Mouse (Mus musculus) stomach, embryonic 15.5 days (tissue): ENCODE data around the gene Wnk4. TPM values are rescaled to one million over a fixed set of nuclear protein-coding genes. Genes with fewer than 3 reads are reported as not detected.

ENCODE experiments used
- ATAC-seq: fragments of 200-750 bp; cut with Nextera tagmentation; 2 replicates; pipeline ENCODE4 v1.8.0; 2017; ENCODE audit warnings: low read depth, moderate number of reproducible peaks, moderate TSS enrichment; ENCODE audit not compliant: insufficient read depth, low FRiP score
- H3K27ac ChIP-seq: fragments of 300-500 bp; sonication (generic); 2 replicates; pipeline ENCODE4 v1.5.1; 2015; ENCODE audit warnings: mild to moderate bottlenecking, inconsistent platforms
- H3K27me3 ChIP-seq: fragments of 300-500 bp; sonication (generic); replicated peaks from 2 replicates; pipeline ENCODE4 v1.6.1; 2015; ENCODE audit warnings: inconsistent platforms
- H3K36me3 ChIP-seq: fragments of 300-500 bp; sonication (generic); 2 replicates; pipeline ENCODE4 v1.6.1; 2015; ENCODE audit warnings: inconsistent platforms
- H3K4me1 ChIP-seq: fragments of 300-500 bp; sonication (generic); 2 replicates; pipeline ENCODE4 v1.6.1; 2015; ENCODE audit warnings: inconsistent platforms
- H3K4me2 ChIP-seq: fragments of 300-500 bp; sonication (generic); 2 replicates; pipeline ENCODE4 v1.6.1; 2015; ENCODE audit warnings: mild to moderate bottlenecking, inconsistent platforms
- H3K4me3 ChIP-seq: fragments of 300-500 bp; sonication (generic); replicated peaks from 2 replicates; pipeline ENCODE4 v1.5.1; 2015; ENCODE audit warnings: inconsistent platforms
- H3K9ac ChIP-seq: fragments of 300-500 bp; sonication (generic); 2 replicates; pipeline ENCODE4 v1.6.1; 2015; ENCODE audit warnings: inconsistent platforms
- H3K9me3 ChIP-seq: fragments of 300-500 bp; sonication (generic); 2 replicates; pipeline ENCODE4 v1.6.1; 2016; ENCODE audit warnings: inconsistent platforms
- WGBS: fragments of 180-500 bp; shearing (Covaris S2); methylation state at CpG from one replicate; pipeline ENCODE4 v1.1.7; 2015; 5-methylcytosine and 5-hydroxymethylcytosine counted together
- polyA plus RNA-seq: library from polyadenylated mRNA; unstranded; fragments of >200 nt; fragmentation: Nextera tagmentation; extraction: Ambion mirVana; gene quantifications from 2 replicates; pipeline ENCODE4 v1.2.1, GENCODE M21; 2015

The Wnk4 gene
- polyA plus RNA-seq, 1 experiment from 2014 or later: 19.8 TPM

DNA sequence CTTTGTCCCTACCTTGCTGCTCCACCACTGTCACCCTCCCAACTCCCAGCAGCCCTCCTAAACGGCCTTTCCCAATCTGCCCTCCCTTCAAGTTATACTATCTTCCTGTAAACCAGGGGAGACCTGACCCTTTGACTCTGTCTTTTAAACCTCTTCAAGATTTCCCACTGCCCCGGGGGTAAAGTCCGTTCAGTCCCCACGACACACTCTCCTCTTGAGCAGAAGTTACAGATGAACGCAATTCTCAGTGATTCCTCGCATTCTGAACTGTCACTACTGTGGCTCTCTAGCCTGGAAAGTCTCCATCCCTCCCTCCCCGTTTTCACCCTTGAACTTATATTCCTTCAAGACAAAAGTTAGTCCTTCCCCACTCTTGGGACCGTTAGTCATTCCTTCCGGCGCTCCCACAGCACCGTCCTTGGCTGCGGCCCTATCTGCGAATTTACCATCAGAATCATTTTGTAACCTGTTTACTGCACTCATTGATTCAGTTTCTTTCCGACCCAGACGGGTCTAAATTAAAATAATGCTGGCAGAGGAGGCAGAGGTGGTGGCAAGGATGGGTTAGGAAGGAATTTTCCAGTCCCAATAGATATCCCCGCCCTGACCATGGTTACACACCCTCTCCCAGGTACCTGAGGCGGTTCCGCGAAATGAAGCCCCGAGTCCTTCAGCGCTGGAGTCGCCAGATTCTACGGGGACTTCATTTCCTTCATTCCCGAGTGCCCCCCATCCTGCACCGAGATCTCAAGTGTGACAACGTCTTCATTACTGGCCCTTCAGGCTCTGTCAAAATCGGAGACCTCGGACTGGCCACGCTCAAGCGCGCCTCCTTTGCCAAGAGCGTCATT, 3.0 kb downstream of the Wnk4 start:
- 26% methylated on average over 32 of the region's 32 CpGs for WGBS
- Histone ChIP-seq H3K27ac (no peak overlapping the region), H3K4me1 (peaks cover 50% of the 10 kb centered on the region), H3K27me3 (peaks cover 26% of the 10 kb centered on the region), H3K9me3 (no peaks in the 10 kb centered on the region), H3K9ac (no peak overlapping the region), H3K4me2 (peak overlapping the region; percentile 94), H3K36me3 (peaks cover 5% of the 10 kb centered on the region; the same call in 1 of the 2 replicates), H3K4me3 (peak overlapping the region; percentile 61; the same call in 1 of the 2 replicates)
- no peak for ATAC-seq

DNA sequence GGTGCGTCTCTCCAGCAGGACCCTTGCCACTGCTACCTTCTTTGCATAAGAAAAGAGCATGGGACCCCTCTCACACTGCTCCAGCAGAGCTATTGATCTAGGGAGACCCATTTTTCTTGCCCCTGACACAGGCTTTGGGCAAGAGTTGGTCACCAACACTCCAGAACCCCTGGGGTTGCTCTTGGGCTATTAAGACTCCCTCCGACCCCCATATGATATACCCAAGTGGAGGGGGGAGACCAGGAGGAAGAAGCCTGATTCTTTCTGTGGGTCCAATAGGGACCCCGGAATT, 3.6 kb downstream of the Wnk4 start:
- Histone ChIP-seq H3K4me3 (no peak overlapping the region), H3K36me3 (no peaks in the 10 kb centered on the region), H3K27me3 (peaks cover 26% of the 10 kb centered on the region), H3K4me1 (peaks cover 44% of the 10 kb centered on the region), H3K9me3 (no peaks in the 10 kb centered on the region), H3K27ac (no peak overlapping the region), H3K9ac (no peak overlapping the region), H3K4me2 (no peak overlapping the region)
- WGBS: 32% methylated on average over 3 of the region's 3 CpGs
- no peak for ATAC-seq

DNA sequence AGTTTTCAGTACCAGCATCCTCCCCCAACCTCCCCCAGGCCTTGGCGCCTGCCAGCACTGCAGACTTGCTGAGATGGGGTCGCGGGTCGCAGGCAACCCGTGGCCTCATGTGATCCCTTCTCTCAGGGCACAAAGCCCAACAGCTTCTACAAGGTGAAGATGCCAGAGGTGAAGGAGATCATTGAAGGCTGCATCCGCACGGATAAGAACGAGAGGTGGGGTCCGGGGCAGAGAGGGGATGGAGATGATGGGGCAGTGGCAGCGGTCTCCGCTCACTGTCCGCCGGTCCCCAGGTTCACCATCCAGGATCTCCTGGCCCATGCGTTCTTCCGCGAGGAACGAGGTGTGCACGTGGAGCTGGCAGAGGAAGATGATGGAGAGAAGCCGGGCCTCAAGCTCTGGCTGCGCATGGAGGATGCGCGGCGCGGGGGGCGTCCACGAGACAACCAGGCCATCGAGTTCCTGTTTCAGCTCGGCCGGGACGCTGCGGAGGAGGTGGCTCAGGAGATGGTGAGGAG, 4.6 kb downstream of the Wnk4 start:
- no peaks in the 10 kb centered on the region for H3K36me3 ChIP-seq
- ATAC-seq: no peak
- H3K4me3 ChIP-seq: peak overlapping the region; percentile 29
- peaks cover 26% of the 10 kb centered on the region for H3K27me3 ChIP-seq
- no peak overlapping the region for H3K9ac ChIP-seq
- WGBS: 12% methylated on average over 31 of the region's 31 CpGs
- H3K4me1 ChIP-seq: peaks cover 34% of the 10 kb centered on the region
- H3K27ac ChIP-seq: no peak overlapping the region
- H3K4me2 ChIP-seq: peak overlapping the region; percentile 52
- no peaks in the 10 kb centered on the region for H3K9me3 ChIP-seq

DNA sequence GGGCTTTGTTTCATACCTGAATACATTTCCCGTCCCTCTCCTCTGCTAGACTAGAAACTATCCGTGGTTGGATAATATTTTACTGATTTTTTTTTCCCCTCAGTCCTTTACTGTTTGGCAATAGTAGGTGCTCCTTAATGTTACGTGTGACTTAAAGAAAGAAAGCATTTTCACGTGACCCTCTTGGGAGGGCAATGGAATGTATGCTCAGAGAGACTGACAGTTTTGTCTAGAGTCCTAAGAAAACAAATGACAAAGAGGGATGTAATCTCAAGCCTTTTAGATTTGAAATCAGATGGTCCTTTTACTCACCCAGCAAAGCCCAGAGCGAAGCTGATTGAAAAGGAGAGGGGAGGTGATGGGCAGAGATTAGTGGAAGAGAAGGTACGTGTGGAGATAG, 5.5 kb downstream of the Wnk4 start:
- no peaks in the 10 kb centered on the region for H3K36me3 ChIP-seq
- H3K4me3 ChIP-seq: no peak overlapping the region
- H3K27me3 ChIP-seq: peaks cover 26% of the 10 kb centered on the region
- ATAC-seq: no peak
- no peak overlapping the region for H3K4me2 ChIP-seq
- WGBS: 45% methylated on average over 6 of the region's 6 CpGs
- H3K4me1 ChIP-seq: peaks cover 31% of the 10 kb centered on the region
- H3K9ac ChIP-seq: no peak overlapping the region
- H3K27ac ChIP-seq: no peak overlapping the region
- H3K9me3 ChIP-seq: no peaks in the 10 kb centered on the region

DNA sequence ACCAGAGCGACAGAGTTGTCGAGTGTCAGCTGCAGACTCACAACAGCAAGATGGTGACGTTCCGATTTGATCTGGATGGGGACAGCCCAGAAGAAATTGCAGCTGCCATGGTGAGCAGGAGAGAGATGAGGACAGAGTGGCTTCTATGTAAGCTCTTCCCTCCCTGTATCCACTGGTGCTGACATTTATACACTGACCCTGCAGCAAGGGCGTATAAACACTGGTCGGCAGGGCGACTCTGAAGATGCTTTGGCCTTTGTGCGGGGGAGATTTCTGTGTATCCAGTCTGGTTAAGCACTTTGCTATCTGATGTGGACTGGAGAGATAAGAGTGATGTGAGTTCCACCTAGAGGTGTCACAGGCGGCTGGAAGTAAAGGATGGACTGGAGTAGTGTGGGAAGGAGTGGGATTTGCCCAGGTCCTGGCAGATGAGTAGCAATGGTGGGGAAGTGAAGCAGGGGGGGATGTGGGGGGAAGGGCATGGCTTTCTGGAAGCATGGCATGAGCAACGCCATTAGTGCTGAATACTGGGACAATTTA, 9.3 kb downstream of the Wnk4 start:
- Histone ChIP-seq H3K4me1 (peaks cover 6% of the 10 kb centered on the region; the same call in 1 of the 2 replicates), H3K27me3 (peaks cover 8% of the 10 kb centered on the region; the same call in 1 of the 2 replicates), H3K36me3 (peaks cover 3% of the 10 kb centered on the region; the same call in 1 of the 2 replicates), H3K4me2 (no peak overlapping the region), H3K9me3 (no peaks in the 10 kb centered on the region), H3K9ac (no peak overlapping the region), H3K4me3 (no peak overlapping the region), H3K27ac (no peak overlapping the region)
- no peak for ATAC-seq
- 17% methylated on average over 10 of the region's 10 CpGs for WGBS

DNA sequence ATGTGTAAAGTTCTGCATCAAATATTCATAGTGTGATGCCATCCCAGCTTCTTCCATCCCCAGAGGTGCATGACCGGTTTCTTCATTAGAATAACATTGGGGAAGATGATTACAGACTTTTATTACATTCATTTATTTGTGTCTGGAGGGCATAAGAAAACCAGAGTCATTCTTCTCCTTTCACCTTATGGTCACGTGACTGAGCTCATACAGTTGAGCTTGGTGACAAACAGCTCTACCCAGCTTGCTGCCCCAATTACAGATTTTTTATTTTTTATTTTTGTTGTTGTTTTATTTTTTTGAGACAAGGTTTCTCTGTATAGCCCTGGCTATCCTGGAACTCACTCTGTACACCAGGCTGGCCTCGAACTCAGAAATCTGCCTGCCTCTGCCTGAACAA, 12.1 kb downstream of the Wnk4 start:
- Histone ChIP-seq H3K4me3 (no peak overlapping the region), H3K4me1 (peaks cover 15% of the 10 kb centered on the region), H3K9me3 (no peaks in the 10 kb centered on the region), H3K9ac (no peak overlapping the region), H3K36me3 (peaks cover 3% of the 10 kb centered on the region; the same call in 1 of the 2 replicates), H3K27ac (no peak overlapping the region), H3K27me3 (no peaks in the 10 kb centered on the region; the same call in 1 of the 2 replicates), H3K4me2 (no peak overlapping the region)
- ATAC-seq: no peak
- 88% methylated on average over 3 of the region's 3 CpGs for WGBS

DNA sequence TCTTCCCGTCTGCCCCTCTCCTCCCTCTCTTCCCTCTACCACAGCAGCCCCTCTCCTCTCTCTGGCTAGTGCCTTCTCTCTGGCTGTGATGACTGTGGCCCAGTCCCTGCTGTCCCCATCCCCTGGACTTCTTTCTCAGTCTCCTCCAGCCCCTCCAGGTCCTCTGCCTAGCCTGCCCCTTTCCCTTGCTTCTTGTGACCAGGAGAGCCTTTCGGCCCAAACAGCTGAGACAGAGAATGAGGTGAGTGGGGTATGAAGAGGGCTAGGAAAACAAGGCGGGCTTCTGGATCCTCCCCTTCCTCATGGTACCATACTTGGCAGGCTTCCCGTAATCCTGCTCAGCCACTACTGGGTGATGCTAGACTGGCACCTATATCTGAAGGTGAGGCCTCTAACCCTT, 14.9 kb downstream of the Wnk4 start:
- Histone ChIP-seq H3K9me3 (no peaks in the 10 kb centered on the region), H3K27ac (no peak overlapping the region), H3K4me3 (no peak overlapping the region), H3K27me3 (no peaks in the 10 kb centered on the region; the same call in 1 of the 2 replicates), H3K36me3 (peaks cover 3% of the 10 kb centered on the region; the same call in 1 of the 2 replicates), H3K4me2 (no peak overlapping the region), H3K9ac (no peak overlapping the region), H3K4me1 (peaks cover 27% of the 10 kb centered on the region)
- ATAC-seq: no peak
- WGBS: 72% methylated on average over 4 of the region's 4 CpGs

DNA sequence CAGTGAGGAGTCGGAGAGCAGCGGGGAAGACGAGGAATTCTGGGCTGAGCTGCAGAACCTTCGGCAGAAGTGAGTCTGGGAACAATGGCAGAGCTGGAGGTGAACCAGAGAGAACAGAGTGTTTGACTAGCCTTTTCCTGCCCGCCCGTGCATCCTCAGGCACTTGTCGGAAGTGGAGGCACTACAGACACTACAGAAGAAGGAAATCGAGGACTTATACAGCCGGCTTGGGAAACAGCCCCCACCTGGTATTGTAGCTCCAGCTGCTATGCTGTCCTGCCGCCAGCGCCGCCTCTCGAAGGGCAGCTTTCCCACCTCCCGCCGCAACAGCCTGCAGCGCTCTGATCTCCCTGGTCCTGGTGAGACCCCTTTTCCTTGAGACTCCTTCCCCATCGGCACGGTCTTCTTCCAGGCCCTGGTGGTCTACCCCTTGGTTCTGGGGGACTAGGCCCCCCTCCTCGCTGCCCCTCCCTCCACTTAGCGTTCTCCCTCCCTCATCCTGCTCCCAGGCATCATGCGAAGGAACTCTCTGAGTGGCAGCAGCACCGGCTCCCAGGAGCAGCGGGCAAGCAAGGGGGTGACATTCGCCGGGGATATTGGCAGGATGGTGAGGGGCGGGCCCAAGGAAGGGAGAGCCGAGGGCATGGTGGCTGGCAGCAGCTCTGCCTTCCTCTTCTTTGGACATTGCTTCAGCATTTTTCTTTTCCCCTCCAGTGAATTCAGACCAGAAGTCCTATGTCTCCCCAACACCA, 16.1 kb downstream of the Wnk4 start:
- Histone ChIP-seq H3K4me3 (peak overlapping the region; percentile 7; the same call in 1 of the 2 replicates), H3K36me3 (peaks cover 3% of the 10 kb centered on the region; the same call in 1 of the 2 replicates), H3K9me3 (no peaks in the 10 kb centered on the region), H3K4me2 (peak overlapping the region; percentile 82), H3K27me3 (no peaks in the 10 kb centered on the region), H3K9ac (no peak overlapping the region), H3K27ac (no peak overlapping the region), H3K4me1 (peaks cover 27% of the 10 kb centered on the region)
- ATAC-seq: no peak
- WGBS: 38% methylated on average over 27 of the region's 27 CpGs

DNA sequence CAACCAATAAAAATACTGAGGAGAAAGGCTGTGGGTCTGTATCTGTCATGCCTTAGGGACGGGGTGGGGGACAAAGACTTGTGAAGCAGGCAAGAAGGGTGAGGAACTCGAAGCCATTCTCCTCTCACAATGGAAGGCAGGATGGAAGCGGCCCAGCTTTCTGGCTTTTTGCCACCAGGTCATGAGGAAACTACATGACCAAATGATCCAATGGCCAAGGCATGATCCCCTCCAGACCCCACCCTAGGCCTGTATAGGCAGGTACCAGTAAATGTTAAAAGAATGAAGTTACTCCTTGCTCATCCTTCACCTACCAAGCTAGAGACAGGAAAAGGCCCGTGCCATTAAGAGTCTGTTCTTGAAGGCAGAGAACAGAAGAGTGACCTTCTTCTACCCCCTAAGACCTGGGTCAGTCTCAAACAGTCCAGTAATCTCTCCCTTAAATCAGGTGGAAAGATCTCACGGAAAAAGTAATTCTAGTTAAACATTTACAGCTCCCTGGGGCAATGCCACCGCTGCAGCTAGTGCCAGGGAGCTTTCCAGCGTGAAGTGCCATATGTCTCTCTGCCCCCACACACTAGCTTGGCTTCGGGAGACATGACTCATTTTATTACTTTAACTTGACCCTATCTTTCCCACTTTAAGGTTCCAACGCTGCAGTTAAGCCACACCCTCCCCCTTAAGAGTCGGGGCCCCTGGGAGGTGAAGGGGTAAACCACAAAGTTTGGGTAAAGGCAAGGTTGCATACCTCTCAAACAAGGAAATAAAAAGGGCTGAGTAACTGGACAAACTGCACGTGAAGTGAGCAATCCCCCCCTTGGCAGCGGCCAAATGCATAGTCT, 17.2 kb downstream of the Wnk4 start:
- Histone ChIP-seq H3K27me3 (no peaks in the 10 kb centered on the region), H3K4me2 (peak overlapping the region; percentile 82), H3K9ac (peak overlapping the region; percentile 49), H3K36me3 (peaks cover 3% of the 10 kb centered on the region; the same call in 1 of the 2 replicates), H3K4me3 (peak overlapping the region; percentile 82), H3K27ac (peak overlapping the region; percentile 76), H3K9me3 (no peaks in the 10 kb centered on the region), H3K4me1 (peaks cover 27% of the 10 kb centered on the region)
- ATAC-seq: peak; percentile 38; the same call in 1 of the 2 replicates
- 49% methylated on average over 12 of the region's 12 CpGs for WGBS

DNA sequence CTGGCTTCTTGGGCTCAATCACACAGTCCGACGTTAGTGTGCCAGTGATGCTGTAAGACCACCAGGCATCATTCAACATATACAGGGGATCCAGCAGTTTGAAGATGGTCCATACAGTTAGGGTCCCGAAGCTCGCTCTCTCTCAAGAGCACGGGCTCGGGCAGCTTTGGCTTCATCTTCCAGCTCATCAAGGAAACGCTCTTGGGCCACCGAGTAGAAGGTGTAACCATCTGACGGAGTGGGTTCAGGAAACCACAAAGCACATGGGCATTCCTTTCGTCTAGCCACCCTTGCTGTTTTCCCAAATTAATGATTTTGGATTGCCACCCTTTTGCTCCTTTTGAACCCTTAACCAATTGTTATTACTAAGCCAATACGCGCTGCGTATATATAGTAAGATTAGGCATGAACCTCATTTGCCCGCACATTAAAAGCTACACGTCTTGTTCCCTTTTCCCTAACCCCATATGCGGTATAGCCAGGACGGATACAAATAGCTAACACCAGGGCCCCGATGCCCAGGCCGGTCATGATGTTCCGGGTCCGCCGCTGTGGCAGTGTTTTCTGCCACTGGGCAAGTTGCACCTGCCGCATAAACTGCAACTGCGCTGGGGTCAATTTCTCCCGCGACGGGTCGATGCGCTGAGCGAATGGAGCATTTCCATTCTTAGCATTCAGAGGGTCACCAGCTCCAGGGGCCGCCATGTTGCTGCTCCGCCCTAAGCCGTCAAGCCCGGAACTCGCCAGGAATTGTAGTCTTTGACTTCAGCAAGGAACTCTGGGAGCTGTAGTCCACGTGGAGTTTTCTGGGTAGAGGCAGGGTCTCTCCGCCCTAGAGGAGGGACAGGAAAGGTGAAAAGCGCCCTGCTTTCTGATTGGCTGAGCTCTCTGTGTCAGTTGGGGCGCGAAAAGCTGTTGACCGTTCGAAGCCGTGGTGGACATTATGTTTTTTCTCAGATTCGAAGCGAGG, 18.1 kb downstream of the Wnk4 start, which contains the start of the genes Cntd1 and Coa3:
Gene Cntd1, plus strand, starts transcription at position 790 of the 970 bp plus-strand sequence.
Gene Coa3, minus strand, starts transcription at position 892 of the 970 bp plus-strand sequence.
- Histone ChIP-seq H3K4me2 (peak within 1 kb of the TSS; percentile 82), H3K9me3 (no peaks in the 10 kb centered on the region), H3K36me3 (peaks cover 3% of the 10 kb centered on the region; the same call in 1 of the 2 replicates), H3K27me3 (no peaks in the 10 kb centered on the region), H3K27ac (peak within 1 kb of the TSS; percentile 76), H3K4me3 (peak within 1 kb of the TSS; percentile 82), H3K4me1 (peaks cover 27% of the 10 kb centered on the region), H3K9ac (peak within 1 kb of the TSS; percentile 49)
- peak; percentile 93 for ATAC-seq
- 6% methylated on average over 45 of the region's 45 CpGs for WGBS
